Mouse (Mus musculus) inflammation-experienced regulatory T-cells (primary cell): Measurements from ENCODE around the gene Ankzf1. TPM values are rescaled to one million over a fixed set of nuclear protein-coding genes. Genes with fewer than 3 reads are reported as not detected.

Experiments used
- polyA plus RNA-seq, 2 experiments: library from polyadenylated mRNA; unstranded; fragments of 100-300 nt; shearing (Covaris generic); gene quantifications; one replicate each; pipeline ENCODE4 v1.2.1; 2017

The Ankzf1 gene
- 10 to 100 TPM; 38.6 to 47.7 TPM for polyA plus RNA-seq

DNA sequence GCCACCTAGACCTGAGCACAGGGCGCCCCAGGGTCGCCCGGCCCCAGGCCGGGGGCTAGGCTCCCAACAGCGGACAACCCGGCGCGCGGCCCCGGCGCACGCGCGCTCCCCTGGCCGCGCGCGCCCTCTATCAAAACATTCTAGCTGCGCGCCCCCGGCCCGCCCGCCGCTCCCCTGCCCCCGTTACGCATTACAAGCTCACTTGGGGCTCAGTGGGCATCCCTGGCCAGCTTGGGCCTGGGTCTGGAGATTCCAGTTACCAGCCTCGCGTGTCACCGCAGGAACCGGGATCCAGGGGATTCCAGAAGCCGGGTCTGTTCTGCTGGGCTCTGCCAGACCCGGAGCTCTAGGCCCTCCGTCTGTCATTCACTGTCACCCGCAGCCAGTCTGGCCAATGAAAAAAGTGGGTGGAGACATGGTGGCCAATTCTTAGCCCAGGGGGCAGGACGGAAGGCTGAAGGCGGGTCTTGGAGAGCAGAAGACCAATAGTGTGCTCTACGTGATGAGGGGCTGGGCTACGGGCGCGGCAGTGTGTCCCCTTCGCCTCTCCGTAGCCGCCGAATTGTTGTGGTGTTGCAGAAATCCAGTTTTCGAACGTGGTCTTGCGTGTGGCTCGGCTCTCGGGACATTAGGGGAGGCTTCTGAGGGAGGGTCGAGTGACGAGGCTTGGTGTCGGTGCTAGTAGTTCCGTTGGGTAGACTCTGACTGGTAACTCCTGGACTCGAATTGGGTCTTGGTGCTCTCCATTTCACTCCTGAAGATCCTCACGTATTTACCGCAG lies at the start of gene Ankzf1, which contains the start of gene Atg9a:
Ankzf1 (plus strand) TSS at position 530 of the 781 bp plus-strand sequence.
Atg9a (minus strand) TSS at position 575 of the 781 bp plus-strand sequence.

DNA sequence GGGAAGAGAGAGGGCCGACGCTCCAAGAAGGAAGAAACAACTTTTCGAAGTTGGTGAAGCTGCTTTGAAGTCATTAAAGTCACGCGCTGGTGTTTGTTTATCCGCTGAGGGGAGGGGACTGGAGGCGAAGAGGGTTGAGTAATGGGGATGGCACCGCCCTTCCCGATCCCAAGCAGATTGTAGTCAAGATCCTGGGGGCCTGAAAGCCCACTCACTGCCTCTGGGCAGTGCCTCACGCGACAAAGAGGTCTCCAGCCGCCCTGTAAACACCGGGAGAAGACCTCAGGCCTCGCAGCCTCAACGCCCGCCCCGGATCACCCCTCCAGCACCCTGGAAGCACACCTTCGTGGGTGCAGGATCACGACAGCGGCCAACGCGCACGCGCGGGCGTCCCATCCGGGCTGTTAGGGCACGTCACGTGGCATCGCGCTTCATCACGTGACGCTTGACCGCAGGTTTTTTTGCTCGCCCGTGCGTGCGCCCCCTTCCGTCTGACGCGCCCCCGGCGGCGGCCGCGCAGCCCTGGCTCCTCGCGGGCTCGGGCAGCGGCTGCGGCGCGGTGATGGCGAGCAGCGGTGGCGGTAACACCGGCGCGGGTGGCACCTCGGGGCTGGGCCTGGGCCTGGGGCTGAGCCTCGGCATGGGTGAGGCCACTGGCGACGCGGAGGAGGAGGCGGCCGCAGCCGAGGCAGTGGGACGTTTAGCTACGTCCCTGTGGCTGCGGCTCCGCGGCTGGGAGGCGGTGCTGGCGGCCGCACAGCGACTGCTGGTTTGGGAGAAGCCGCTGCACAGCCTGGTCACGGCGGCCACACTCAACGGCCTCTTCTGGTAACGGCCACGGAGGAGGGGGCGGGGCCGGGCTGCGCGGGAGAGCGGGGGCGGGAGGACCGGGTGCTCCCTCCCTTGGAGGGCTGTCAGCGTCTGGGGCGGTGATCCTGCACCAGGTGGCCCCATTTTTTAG lies 49.4 kb upstream of the Ankzf1 start, which contains the start of the genes Cnppd1 and Retreg2:
Cnppd1 (minus strand) TSS at position 411 of the 961 bp plus-strand sequence.
Retreg2 (plus strand) TSS at position 478 of the 961 bp plus-strand sequence.

DNA sequence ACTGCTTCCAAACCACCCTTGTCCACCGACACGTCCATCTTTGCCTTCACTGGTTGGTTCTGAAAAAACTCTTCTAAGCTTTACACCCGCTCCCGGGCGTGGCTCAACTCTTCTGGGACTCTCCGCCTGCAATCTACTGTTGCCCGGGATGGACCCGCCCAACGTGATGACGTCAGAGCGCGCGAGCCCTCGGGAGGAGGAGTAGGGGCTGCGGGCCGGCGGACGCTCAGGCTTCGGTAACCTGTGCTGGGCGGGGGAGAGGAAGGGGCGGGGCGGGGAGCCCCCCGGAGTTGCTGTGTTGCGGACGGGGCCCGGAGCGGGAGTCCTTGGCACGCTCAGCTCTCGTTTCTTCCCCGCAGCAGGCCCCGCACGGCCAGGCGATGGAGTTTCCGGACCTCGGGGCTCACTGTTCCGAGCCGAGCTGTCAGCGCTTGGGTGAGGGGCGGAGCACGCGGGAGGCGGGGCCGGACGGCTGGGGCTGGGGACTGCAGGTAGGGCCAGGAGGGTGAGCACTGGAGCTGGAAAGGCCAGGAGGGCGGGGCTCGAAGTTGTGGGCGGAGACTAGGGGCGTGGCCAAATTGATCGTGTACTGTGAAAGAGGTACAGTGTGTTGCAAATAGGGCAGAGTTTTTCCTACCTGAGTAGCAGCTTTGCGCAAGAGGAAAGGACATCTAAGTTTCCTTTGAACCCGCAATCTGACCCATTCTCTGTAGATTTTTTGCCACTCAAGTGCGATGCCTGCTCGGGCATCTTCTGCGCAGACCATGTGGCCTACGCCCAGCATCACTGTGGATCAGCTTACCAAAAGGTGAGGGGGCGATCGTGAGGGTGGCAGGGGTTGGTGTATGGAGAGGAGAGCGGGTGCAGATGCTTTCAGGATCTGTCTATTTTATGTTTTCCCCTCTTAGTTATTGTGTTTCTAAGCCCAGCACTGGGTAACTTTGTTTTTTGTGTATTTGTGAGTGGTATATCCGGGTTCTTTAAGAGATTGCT lies 23.2 kb upstream of the Ankzf1 start, which contains the start of gene Zfand2b:
Zfand2b (plus strand) TSS at position 175 of the 993 bp plus-strand sequence.

DNA sequence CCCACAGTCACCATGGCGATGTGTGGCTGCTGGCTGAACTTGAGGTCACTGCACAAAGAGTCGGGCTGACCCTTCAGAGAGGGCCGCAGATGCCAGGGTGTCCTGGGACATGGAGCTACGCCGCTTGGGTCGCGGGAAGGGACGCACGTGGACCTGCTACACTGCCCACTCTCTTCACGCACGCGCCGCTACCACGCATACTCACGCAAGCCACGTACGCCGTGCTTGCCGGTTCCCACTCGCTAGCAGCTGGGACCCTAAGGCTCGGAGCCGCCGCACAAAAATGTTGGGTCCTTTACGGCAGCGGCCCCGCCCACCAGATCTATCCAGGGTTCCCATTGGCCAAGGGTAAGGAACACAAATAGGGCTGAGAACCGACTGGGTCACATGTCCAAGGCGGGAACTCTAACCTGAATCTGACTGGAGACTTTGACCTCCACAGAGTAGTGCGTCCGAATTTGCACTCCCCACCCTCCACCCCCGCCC lies 11.8 kb upstream of the Ankzf1 start, which contains the start of gene Abcb6:
Abcb6 (minus strand) TSS at position 288 of the 486 bp plus-strand sequence.

GRCm38 (mm10) chr1:75210136-75211087 lies 18.5 kb downstream of the Ankzf1 start, which contains the start of the genes Glb1l and Stk16:
Gene Glb1l, minus strand, starts transcription at chr1:75210813.
Gene Stk16, plus strand, starts transcription at chr1:75210838.

GRCm38 (mm10) chr1:75219531-75219930 lies 27.6 kb downstream of the Ankzf1 start, which contains the start of gene Tuba4a:
Gene Tuba4a, minus strand, starts transcription at chr1:75219865.

DNA sequence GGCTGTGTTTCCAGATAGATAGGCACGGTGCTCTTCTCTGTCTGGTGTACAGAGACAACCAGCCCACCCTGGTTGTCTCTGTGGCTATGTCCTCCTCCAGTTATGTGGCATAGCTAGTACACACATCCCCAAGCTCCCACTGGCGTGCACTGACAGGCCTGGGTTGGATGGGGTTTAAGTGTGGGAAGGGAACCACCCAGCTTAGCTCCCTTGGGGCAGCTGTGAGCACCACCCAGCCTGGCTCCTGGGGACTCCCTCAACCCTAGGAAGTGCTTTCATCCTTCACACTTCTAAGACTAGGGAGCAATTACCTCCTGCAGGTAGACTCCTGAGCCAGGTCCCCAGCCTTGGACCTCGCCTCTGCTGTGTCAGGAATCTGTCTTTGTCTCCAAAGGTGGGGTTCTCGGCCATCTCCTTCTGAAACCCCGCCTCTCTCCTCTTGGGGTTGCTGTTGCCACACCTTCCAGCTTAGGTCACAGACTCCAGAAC lies 39.8 kb downstream of the Ankzf1 start, which contains the start of gene A630095N17Rik:
A630095N17Rik (minus strand) TSS at position 439 of the 489 bp plus-strand sequence.

DNA sequence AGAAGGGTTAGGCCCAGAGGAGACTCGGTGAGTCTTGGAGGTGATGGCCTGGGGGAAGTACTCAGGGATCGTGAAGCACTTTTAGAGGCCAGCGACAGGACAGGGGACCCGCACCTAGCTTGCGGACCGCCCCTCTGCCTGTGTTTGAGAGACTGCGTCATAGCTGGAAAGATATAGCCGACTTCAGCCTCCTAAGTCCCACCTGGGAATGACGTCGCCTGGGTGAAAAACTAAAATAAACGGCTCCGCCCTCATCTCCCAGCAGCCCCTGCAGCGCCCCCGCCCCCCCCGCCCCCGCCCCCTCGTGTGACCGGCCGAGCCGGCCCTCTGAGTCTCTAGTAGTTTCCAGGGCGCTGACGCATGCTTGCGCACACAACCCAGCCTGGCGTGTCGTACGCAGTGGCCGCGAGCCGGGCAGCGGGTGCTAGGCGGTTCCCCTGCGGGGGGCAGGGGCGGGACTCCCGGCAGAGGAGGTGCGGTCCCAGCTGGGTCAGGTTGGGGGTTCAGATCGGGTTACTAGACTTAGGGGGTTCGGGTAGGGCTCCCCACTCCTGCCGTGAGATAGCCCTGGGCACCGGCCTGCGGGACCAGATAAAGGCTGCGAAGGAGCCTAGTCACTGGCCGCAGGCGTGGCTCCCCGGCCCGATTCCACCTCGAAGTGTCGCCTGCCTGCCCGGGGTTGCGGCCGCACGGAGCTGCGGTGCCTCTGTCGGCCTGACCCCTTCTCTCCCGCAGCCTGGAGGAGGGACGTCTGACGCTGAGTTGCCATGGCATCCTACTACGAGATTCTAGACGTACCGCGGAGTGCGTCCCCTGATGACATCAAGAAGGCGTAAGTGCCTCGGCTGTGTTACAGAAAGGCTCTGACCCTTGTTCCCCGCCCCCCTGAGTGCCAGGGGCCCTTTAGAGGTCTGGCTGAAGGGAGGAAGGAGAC lies 44.4 kb downstream of the Ankzf1 start, which contains the start of gene Dnajb2:
Dnajb2 (plus strand) TSS at position 290 of the 934 bp plus-strand sequence.

Other genes with a start within 250 kb of the Ankzf1 start
- under 1 TPM; 0.23 to 0.78 TPM for gene Ihh, start 240.5 kb upstream of the Ankzf1 start, polyA plus RNA-seq
- gene Nhej1, start 67.0 kb upstream of the Ankzf1 start, polyA plus RNA-seq, result 10 to 100 TPM in 1 of 2 experiments, 1 to 10 TPM in 1; 8.1 to 18.7 TPM
- gene Slc23a3, start 58.3 kb upstream of the Ankzf1 start, polyA plus RNA-seq, result 1 to 10 TPM in 1 of 2 experiments, under 1 TPM in 1; 0.42 to 1.1 TPM
- gene Cnppd1, start 49.4 kb upstream of the Ankzf1 start, polyA plus RNA-seq, result 100 to 1,000 TPM; 146 to 163 TPM
- gene Retreg2, start 49.4 kb upstream of the Ankzf1 start, polyA plus RNA-seq, result 100 to 1,000 TPM; 122 TPM
- gene Zfand2b, start 23.5 kb upstream of the Ankzf1 start, polyA plus RNA-seq, result 10 to 100 TPM; 68.6 to 80.7 TPM
- 1 to 10 TPM; 4.8 to 7.3 TPM for gene Abcb6, start 11.8 kb upstream of the Ankzf1 start, polyA plus RNA-seq
- gene Atg9a, start within 50 bp of the Ankzf1 start, polyA plus RNA-seq, result 10 to 100 TPM; 17.2 to 18.1 TPM
- 10 to 100 TPM in 1 of 2 experiments, 1 to 10 TPM in 1; 9.9 to 18.9 TPM for gene Glb1l, start 18.7 kb downstream of the Ankzf1 start, polyA plus RNA-seq
- 100 to 1,000 TPM in 1 of 2 experiments, 10 to 100 TPM in 1; 97.8 to 128 TPM for gene Stk16, start 18.7 kb downstream of the Ankzf1 start, polyA plus RNA-seq
- gene Tuba4a, start 27.7 kb downstream of the Ankzf1 start, polyA plus RNA-seq, result 100 to 1,000 TPM; 268 to 351 TPM
- gene A630095N17Rik, start 40.0 kb downstream of the Ankzf1 start, polyA plus RNA-seq, result 1 to 10 TPM in 1 of 2 experiments, not detected in 1; 2.1 TPM
- 10 to 100 TPM; 41.1 to 41.7 TPM for gene Dnajb2, start 44.3 kb downstream of the Ankzf1 start, polyA plus RNA-seq
- under 1 TPM; 0.28 to 0.32 TPM for gene Ptprn, start 72.4 kb downstream of the Ankzf1 start, polyA plus RNA-seq
- not detected for gene Resp18, start 86.3 kb downstream of the Ankzf1 start, polyA plus RNA-seq
- gene Dnpep, start 125.8 kb downstream of the Ankzf1 start, polyA plus RNA-seq, result 10 to 100 TPM; 63.9 to 69.7 TPM
- gene Des, start 168.2 kb downstream of the Ankzf1 start, polyA plus RNA-seq, result under 1 TPM in 1 of 2 experiments, not detected in 1; 0.77 TPM
- gene Speg, start 183.1 kb downstream of the Ankzf1 start, polyA plus RNA-seq, result 1 to 10 TPM in 1 of 2 experiments, under 1 TPM in 1; 0.95 to 5.6 TPM
- gene Gmppa, start 243.8 kb downstream of the Ankzf1 start, polyA plus RNA-seq, result 10 to 100 TPM; 67.8 to 92.0 TPM